Mouse (Mus musculus): ENCODE measurements around the gene Pcdh18.

The Pcdh18 gene

DNA sequence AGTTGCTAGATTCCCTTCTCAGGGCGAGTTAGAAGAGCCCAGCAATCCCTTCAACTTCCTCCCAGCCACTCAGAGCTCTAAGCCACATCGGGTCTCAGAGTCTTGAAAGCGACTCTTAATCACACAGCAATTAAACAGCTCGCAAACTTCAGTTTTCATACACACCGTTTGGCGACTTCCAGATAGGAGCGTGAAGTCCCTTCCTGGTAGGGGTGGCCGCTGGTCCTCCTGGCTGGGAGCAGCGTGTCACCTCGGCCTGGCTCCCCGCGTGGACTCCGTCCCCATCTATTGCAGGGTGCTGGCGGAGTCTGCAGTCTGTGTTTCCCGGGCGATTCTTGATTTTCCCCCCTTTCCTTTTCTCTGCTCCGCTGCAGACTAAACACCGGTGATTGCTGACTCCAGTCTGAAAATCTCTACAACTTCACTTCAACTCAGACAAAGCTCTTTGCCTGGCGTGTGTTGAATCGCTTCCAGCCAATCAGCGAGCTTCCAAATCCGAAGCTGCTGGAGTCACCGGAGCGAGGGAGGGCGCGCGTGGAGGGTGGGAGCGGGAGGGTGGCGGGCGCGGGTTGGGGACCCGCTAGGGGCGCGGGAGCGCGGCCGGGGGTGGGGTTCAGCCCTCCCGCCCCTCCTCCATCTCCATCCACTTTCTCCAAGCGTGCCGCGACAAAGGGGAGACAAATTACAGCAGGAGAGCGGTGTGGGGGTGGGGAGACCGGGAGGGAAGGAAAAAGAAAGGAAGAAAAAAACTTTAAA lies at the start of gene Pcdh18:
Gene Pcdh18 (minus strand): TSS at position 456 of the 756 bp plus-strand sequence.
- peak; percentile 14 for DNase-seq

DNA sequence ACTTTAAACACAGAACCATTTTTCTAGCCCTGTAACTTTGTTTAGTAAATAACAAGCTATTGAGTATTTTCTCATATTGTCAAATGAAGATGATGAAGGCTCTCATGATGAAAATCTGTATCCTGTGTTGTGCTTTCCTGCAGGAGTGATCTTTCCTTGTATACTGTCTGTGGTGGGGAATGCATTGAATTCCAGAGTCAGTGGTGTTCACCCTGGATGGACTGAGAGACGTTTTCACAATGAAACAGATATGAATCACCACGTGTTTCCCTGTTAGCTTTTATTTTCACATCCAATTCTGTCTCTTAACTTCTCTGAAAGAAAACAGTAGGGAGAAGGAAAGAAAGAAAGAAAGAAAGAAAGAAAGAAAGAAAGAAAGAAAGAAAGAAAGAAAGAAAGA lies 49.7 kb upstream of the Pcdh18 start:
- DNase-seq: no peak

DNA sequence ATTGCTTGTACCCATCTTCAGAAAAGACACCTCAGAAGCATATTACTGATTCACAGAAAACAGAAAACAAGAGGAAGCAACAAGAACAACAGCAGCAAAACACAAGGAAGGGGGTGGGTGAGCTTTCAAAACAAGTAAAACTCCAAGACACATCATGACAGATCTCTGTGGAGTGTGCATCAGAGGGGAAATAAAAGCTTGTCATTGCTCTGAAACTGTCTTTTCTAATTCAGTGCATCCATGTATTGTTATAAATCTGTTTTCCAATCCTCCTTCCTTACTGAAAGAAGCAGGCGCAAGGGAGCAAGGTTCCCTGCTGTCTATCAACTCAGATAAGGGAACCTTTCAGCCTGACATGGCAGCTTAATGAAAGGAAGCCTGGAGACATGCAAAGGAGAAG lies 48.4 kb upstream of the Pcdh18 start:
- no peak for DNase-seq

DNA sequence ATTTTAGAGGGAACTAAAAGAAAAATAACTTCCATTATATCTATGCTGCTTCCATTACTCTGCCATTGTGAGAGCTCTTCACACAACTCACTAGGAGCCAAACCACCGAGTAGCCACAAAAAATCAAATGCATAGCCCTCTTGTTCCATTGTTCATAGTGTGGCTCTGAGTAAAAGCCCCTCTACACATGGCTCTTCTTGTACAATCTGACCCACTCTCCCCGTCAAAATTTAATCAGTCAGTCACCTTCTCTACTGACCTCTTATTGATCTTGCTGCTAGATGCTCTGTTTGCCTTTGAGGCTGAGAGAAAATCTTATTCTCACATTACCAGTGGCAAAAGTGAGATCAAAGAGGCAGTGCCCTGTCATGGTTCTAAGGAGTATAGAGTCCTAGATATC lies 31.2 kb upstream of the Pcdh18 start:
- no peak for DNase-seq

DNA sequence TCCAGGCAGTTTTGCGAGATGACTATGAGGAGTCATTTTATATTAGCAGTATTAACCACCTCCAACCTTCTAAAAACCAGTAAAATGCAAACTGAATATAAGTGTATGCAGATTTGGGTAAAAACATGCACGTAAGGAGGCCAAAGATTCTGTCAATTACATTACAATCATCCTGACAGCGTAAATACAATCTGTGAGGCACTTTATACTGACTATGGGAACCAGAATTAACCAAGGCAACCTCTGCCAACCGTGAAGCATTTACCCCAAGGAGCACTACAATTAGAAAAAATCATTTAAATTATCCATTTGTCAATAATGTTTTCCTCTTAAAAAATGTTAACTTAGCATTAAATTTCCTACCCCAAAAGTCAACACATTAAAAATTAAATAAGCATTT lies 30.6 kb upstream of the Pcdh18 start:
- DNase-seq: no peak

DNA sequence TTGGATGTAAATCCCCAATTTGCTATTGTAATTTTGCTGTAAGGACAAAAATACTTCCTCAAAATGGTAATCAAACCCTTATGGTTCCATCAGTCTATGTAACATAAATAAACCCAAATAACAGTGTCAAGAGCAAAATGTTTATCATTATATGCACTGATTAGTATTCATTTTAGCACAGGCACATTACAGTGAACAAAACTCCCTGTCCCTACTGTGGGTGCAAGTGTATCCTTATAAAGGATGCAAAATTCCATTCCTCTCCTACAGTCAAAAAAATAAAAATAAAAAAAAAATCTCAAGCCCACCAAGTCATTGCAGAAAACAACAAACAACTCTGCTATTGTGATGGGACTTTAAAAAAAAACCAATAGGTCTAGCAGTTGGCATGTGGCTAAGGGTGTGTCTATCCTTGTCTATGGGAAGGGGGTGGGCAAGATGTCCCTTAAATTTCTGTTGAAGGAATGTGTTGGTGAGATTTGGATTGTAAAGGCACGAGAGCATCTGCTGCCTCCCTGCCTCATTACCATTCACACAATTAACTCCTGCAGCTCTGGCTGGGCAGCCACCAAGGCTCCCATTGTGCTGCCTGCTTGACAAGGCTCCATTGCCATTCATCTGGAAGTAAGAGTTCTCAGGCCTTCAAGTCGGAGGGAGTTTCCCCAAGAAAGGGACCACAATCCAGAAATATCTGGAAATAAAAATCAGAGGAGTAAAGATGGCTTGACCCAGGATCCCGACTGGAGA lies 12.0 kb upstream of the Pcdh18 start:
- DNase-seq: no peak

DNA sequence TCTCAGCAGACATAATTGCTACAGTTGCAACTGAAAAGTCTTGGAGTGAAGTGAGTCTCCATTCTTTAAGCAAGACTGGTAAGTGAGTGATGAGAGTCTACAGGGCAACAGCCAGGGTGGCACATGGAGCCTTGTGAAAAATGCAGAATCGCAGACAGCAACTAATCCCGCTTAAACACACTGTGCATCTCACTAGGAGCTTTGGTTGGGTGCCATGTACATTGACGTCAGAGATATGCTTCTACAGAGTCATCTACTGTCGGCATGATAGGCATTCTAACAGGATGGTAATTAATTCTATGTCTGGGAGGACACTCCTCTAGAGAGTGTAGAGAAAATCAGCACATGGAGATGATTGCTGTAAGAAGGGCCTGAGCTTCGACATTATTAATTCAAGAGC lies 5.6 kb upstream of the Pcdh18 start:
- no peak for DNase-seq

DNA sequence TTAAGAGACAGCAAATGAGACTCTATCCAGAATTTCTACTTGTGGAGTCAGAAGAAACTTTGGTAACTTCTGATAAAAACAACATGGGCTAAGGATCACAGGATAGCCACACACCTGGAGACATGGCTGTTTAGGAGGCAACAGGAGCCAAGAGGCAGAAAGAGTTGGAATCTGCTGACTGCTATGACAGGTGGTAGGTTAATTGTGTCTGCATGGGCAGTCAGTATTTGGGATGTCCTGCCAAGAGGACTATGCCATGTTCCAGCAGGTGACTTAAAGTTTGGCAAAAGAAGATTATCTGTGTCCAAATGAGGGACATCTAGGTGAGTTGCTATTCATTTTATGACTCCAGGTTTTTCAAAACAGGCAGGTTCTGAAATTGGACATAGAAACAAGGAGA lies 4.8 kb upstream of the Pcdh18 start:
- DNase-seq: peak; percentile 6 to 12

DNA sequence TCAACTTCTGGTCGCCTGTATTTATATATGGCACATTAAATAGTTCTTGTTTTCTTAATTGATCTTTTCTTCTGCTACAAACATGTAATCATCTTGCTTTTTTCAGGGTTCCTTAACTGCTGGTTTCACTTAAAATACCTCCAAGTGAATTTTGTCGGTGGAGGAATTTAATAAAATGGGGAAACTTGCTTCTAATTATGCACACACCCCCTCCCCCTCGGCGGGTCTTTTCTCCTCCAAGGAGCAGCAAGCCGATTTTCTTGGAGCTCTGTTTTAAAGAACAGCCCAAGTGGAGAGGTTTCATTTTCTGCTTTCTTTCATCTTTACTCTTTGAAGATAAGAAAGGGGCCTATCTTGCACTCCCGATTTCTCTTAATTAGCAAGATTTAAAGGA lies 498 bp upstream of the Pcdh18 start:
- DNase-seq: no peak

DNA sequence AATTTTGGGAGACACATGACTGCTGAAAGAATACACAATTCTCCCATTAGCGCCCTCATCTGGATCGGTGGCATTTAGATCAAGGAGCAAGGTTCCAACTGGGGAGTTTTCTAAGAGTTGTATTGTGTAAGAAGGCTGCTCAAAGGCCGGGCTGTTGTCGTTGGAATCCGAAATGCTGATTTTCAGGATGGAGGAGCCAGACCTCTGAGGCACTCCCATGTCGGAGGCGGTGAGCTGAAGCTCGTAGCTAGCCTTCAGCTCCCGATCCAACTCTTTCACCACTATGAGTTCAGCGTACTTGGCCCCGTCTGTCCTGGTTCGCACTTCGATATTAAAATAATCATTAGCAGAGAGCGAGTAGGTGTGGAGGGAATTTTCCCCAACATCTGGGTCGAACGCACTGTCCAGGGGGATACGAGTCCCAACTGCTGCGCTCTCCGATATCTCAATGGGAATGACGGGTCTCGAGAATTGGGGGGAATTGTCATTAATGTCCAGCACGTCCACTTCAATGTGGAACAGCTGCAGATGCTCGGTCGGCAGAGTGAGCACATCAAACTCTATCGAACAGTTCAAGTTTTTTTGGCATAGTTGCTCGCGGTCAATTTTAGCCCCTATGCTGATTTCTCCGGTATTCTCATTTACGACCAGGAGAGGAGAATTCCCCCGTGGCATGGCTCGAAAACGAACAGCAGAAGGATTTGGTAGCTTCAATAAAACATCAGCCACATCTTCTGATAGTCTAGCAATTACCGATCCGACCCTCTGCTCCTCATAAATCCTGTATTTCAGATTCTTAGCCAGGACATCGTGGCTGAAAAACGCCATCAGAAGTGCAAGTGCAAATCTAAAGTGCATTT lies 909 bp downstream of the Pcdh18 start:
- peak in 1 of 2 experiments; percentile 5 for DNase-seq

DNA sequence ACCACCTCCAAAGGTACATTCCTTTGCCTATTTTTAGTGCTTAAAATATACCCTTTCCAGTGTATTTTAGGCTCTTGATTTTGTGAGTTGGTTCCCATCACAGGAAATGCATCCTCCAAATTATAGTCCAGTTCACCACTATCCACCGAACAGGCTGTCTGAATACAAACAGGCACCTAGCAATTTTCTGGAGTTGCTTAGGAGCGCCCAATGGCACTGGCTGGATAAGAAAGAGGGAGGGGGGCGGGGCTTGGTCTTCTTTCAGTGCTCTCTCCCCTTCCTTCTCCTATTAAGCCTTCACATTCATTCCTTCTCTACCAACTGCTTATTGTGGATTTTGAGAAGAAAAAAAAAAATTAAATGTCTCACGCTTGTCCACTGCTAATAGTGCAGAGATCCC lies 4.4 kb downstream of the Pcdh18 start:
- DNase-seq: no peak

DNA sequence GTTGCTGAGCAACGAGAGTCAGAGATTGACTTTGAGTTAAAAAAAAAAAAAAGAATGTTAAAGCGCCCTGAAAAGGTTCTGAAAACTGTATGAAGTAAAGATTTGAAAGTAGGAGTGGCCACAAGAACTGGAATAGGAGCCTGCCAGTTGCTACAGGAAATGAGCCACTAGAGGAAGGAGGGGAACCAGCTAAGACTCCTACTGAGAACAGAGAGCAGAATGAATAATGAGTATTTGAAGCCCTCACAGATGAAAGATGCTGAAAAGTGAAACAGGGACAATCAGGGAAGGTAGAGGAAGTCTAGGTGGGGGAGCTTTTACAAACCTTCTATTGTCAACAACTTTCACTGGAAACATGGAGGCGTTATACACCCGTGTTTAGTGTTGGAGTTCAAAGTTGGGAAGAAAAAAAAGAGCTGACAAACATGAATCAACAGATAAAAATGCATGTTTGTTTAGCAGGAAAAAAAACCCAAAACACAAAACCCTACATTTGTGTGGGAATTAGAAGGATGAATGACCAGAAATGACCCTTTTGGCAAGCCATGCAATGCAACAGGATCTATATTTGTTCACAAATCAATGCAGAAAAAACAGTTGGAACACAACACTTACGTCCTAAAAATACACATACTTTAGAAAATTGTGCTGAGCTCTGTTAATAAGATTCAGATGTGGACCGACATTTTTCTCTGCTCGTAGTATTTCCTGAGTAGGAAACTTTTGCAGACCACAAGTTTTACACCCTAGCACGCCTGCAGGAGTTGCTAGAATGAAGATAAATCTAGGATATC lies 7.4 kb downstream of the Pcdh18 start:
- no peak for DNase-seq

DNA sequence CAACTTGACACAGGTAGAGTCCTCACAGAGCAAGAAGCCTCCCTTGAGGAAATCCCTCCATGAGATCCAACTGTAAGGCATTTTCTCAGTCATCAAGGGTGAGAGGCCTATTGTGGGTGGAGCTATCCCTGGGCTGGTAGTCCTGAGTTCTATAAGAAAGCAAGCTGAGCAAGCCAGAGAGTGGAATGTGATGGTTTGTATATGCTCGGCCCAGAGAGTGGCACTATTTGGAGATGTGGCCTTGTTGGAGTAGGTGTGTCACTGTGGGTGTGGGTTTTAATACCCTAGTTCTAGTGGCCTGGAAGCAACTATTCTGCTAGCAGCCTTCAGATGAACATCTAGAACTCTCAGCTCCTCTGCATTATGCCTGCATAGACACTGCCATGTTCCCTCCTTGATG lies 9.1 kb downstream of the Pcdh18 start:
- DNase-seq: no peak

DNA sequence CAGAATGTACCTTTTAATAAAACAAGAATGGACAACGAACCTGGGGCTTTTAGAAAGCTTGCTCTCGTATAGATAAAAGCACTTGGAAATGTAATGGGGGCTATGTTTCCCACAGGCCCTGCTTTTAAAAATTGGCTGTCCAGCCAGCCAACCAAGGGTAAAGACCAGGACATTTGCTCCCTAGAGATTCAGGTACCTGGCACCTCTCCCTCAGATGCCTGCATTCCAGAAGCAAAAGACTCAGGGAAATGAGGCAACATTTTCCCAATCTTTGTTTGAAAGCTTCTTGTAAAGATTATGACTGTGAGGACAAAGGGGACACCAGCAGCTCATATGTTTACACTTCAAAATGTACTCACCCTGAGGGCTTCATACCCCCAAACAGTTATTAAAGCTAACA lies 18.1 kb downstream of the Pcdh18 start:
- no peak for DNase-seq

DNA sequence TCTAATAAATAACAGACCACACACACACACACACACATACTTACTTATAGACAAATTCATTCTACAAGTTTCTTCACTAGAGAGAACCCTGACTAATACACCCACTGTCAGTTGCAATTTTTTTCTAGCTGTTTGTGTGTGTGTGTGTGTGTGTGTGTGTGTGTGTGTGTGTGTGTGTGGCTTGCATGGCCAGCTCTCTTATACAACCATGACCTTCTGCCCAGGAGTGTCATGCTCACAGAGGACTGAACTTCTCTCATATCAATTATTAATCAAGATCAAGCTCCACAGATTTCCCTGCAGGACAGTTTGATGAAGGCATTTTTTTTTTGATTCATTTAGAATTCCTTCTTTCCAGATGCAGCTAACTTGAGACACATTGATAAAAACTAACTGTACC lies 18.6 kb downstream of the Pcdh18 start:
- DNase-seq: no peak

DNA sequence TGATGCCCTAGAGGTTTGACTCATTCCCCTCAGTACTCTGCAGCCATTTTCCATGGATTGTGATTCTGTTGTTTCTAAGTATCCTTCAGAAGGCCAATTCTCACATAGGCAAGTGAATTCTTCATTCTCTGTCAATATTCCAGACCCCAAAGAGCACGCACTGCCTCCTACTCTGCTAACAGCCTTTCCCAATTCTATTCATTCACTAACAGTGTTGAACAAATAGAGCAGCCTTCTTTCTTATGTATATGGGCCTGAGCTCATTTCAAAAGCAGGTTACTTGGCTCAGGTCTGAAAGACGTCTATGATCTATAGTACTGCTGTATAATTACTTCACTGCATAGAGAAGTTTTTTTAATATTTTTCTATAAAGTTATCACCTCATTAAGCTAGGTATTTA lies 50.6 kb downstream of the Pcdh18 start:
- no peak for DNase-seq

DNA sequence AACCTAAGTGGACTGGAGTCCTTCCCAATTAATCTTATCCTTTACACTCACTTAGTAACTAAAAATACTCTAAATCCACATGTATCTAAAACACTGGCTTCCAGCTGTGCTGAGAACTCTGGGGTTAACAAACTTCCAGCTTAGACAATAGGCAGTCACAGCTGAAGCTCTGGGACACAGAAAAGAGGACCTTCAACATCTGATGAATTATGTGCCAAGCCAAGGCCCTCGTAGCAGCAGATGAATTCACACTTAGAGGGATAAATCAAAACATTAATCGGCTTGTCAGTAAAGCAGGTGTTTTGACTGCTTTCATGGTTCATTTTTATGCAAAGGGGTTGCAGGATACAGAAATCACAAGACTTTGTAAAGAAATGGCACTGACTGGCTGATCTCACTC lies 57.2 kb downstream of the Pcdh18 start:
- DNase-seq: no peak
